Mouse (Mus musculus) thymus, adult 2 months (tissue): ENCODE measurements around the gene Tnxb.

Source experiments
- CTCF ChIP-seq: fragments of 200-500 bp; IDR thresholded peaks from 2 replicates; pipeline ENCODE4 v1.5.1; 2012; ENCODE audit warnings: mild to moderate bottlenecking, control low read depth, low read length, moderate library complexity, borderline replicate concordance; ENCODE audit not compliant: control insufficient read depth, poor library complexity, insufficient read depth; ENCODE audit errors: extremely low read depth
- POLR2A ChIP-seq: fragments of 200-500 bp; IDR thresholded peaks from 2 replicates; pipeline ENCODE4 v1.6.1; 2012; ENCODE audit warnings: mild to moderate bottlenecking, low read length, control low read depth, moderate library complexity; ENCODE audit not compliant: control insufficient read depth, poor library complexity, insufficient read depth; ENCODE audit errors: extremely low read depth

DNA sequence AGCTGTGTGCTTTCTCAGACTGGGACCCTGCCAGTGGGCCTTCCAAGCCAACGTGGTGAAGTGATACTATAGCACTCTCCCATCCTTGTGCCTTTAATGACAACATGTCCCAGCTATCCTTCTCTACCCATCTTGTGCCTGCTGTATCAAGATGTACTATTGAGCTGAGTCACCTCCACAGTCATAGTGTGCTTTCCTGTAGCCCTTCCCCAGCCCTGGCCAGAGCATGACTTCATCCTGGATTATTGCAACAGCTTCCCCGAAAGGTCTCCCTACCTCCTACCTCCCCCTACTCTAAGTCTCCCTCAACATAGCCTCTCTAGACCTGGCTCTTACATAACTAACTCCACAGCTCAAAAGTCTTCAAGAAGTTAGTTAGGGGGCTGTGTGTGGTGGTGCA lies 34.7 kb upstream of the Tnxb start:
- no peak for TF ChIP-seq CTCF
- no peak for TF ChIP-seq POLR2A
